Mouse (Mus musculus): ENCODE results near the gene Vmn1r13. TPM values are rescaled to one million over a fixed set of nuclear protein-coding genes. Genes with fewer than 3 reads are reported as not detected.
"Not testable (repeated sequence)": the region's sequence is repeated elsewhere in the genome, so short reads cannot be mapped to it uniquely, and the experiment has no call there.

Gene Vmn1r13
- not detected for total RNA-seq (2021)
- long read RNA-seq: 0 reads

DNA sequence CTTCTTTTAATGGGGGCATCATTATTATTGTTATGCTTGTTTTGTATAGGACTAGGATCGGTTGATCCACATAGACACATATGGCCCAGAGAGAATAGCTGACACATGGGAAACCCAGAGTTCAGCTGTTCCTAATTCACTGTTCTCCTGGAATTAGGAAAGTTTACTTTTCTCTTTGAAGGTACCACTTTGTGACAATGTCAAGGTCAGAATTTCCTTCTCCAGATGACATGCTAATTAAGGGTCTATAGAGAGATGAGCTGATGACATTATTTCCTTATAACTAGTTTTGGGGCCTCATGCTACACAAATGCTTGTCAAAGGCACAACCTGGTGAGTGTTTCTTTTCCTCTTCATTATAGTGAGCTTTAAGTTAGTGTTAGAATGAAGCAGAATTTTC, at the start of gene Vmn1r13:
TSS of gene Vmn1r13 (plus strand) at position 301 of the 400 bp plus-strand sequence.
- not testable (repeated sequence) for DNase-seq (ENCODE audit: low spot score in 2 of 2)

GRCm38 (mm10) chr6:57156619-57157018, 46.5 kb upstream of the Vmn1r13 start, which contains the start of gene Vmn1r12:
Gene Vmn1r12, plus strand, starts transcription at chr6:57156919.
- no peak for DNase-seq (ENCODE audit: low spot score in 2 of 2)

DNA sequence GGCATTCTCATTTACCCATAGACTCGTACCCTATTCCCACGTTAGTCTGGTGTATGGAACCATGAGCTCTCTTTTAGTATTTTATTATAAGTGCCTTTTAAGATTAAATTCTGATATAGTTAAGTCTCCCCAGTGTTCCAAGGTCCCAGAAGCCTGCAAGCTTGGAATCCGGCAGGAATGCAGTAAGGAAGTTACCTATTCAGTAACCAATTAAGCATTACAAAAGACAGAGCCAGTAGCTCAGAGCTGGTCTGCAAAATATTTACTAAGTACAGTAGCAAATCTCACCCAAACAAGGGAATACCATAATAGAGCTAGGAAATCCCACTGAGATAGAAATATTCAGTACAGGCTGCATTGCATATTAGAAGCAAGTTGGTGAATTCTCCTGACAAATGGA, 13.1 kb upstream of the Vmn1r13 start:
- DNase-seq (ENCODE audit: low spot score in 2 of 2): not testable (repeated sequence)

- no peak for DNase-seq (ENCODE audit: low spot score in 2 of 2)
Observed at GRCm38 (mm10) chr6:57231386-57231785, 28.3 kb downstream of the Vmn1r13 start, which contains the start of gene Vmn1r14. Gene Vmn1r14, plus strand, starts transcription at chr6:57231686.

- no peak for DNase-seq (ENCODE audit: low spot score in 2 of 2)
Observed at GRCm38 (mm10) chr6:57257652-57258051, 54.6 kb downstream of the Vmn1r13 start, which contains the start of gene Vmn1r15. Gene Vmn1r15, plus strand, starts transcription at chr6:57257952.

DNA sequence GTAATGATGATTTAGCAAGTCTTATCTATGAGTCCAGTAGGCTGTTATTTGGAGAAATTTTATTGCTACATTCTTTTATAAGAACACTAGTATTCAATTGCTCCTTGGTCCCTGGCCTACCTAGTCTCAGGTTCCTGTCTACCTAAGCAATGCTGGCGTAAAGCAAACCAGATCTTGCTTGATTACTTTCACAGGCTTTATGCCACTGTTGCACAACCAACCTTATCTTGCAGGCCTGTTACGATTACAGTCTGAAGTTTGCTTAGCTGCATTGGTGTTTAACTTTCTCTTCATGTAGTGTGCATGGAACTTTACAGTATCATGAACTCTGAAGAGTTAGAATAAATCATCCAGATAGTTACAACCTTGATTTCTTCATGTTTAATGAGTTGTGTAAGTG, 57.9 kb downstream of the Vmn1r13 start:
- DNase-seq (ENCODE audit: low spot score in 2 of 2): no peak

Other genes with a start within 250 kb of the Vmn1r13 start
- gene Vmn1r5, start 233.0 kb upstream of the Vmn1r13 start, total RNA-seq (2021): not detected
- gene Vmn1r6, start 206.0 kb upstream of the Vmn1r13 start, total RNA-seq (2021): not detected
- gene Vmn1r7, start 178.0 kb upstream of the Vmn1r13 start, total RNA-seq (2021): not detected
- gene Vmn1r8, start 171.0 kb upstream of the Vmn1r13 start, total RNA-seq (2021): not detected
- gene Vmn1r9, start 136.5 kb upstream of the Vmn1r13 start, total RNA-seq (2021): not detected
- gene Vmn1r10, start 93.8 kb upstream of the Vmn1r13 start, total RNA-seq (2021): not detected
- not detected for gene Vmn1r11, start 69.8 kb upstream of the Vmn1r13 start, total RNA-seq (2021)
- gene Vmn1r12, start 46.4 kb upstream of the Vmn1r13 start, total RNA-seq (2021): not detected
- not detected for gene Vmn1r14, start 28.4 kb downstream of the Vmn1r13 start, total RNA-seq (2021)
- not detected for gene Vmn1r15, start 54.7 kb downstream of the Vmn1r13 start, total RNA-seq (2021)
- gene Vmn1r16, start 126.2 kb downstream of the Vmn1r13 start, total RNA-seq (2021): not detected
- not detected for gene Vmn1r17, start 160.4 kb downstream of the Vmn1r13 start, total RNA-seq (2021)
- gene Vmn1r18, start 192.5 kb downstream of the Vmn1r13 start, total RNA-seq (2021): under 1 TPM in 1 of 2 experiments, not detected in 1; 0.02 TPM
- not detected for gene Vmn1r19, start 200.5 kb downstream of the Vmn1r13 start, total RNA-seq (2021)
- gene Vmn1r20, start 225.6 kb downstream of the Vmn1r13 start, total RNA-seq (2021): not detected